Mouse (Mus musculus): ENCODE measurements around the gene Lsm11. TPM values are rescaled to one million over a fixed set of nuclear protein-coding genes. Genes with fewer than 3 reads are reported as not detected.

Lsm11 gene
- 8.0 and 9.6 TPM in 2 replicates for polyA plus RNA-seq (2014; fragmentation: Nextera tagmentation; extraction: Ambion mirVana)

GRCm38 (mm10) chr11:45944643-45945156 lies at the start of gene Lsm11:
Lsm11 (minus strand) TSS chr11:45944935.
- Histone ChIP-seq H3K36me3 (ENCODE audit: control insufficient read depth, insufficient read depth, low read length) (no peaks in the 10 kb centered on the region; the same call in 1 of the 2 replicates), H3K9ac (ENCODE audit: low read length) (peak within 1 kb of the TSS; percentile 80)
- under 1% methylated on average over 54 of the region's 55 CpGs for WGBS

DNA sequence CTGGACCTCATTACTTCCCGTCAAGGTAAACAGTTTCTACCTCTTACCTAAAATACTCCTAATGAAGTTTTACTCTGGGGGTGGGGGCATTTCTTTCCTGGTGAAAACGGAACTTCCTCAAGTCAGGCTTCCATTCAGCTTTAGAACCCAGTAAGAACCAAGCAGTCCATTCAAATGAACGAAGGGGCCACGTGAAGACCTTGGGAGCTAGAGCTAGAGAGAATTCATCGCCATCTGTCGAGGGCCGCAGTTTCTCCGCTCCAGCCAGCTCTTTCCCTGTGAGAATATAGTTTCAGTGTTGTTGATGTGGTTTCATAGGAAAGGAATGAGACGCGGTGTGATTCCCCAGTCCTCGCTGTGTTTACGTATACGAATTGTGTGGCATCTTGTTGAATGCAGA lies 47.4 kb upstream of the Lsm11 start:
- 49% methylated on average over 13 of the region's 13 CpGs for WGBS
- ATAC-seq (ENCODE audit: insufficient number of reproducible peaks, low FRiP score, low TSS enrichment, low read depth) = no peak

More at GRCm38 (mm10) chr11:45944643-45945156, at the start of gene Lsm11:
- H3K4me3 ChIP-seq (ENCODE audit: low read depth, low read length) = peak within 1 kb of the TSS; percentile 88
- ATAC-seq (ENCODE audit: insufficient number of reproducible peaks, low FRiP score, low TSS enrichment, low read depth) (peak; percentile 89), DNase-seq (ENCODE audit: low spot score) (peak; percentile 99)
- H3K27ac ChIP-seq (replicated peaks; ENCODE audit: low read depth, low read length) = no peak within 1 kb of the TSS
- peak within 1 kb of the TSS; percentile 85 for H3K4me2 ChIP-seq (ENCODE audit: low read depth, severe bottlenecking)
- H3K4me1 ChIP-seq (ENCODE audit: control insufficient read depth, insufficient read depth, low read length) = peaks cover 6% of the 10 kb centered on the region; the same call in 1 of the 2 replicates
- no peaks in the 10 kb centered on the region for H3K27me3 ChIP-seq (ENCODE audit: control insufficient read depth, insufficient read depth, low read length)
- no peaks in the 10 kb centered on the region for H3K9me3 ChIP-seq (ENCODE audit: control insufficient read depth, low read length)

DNA sequence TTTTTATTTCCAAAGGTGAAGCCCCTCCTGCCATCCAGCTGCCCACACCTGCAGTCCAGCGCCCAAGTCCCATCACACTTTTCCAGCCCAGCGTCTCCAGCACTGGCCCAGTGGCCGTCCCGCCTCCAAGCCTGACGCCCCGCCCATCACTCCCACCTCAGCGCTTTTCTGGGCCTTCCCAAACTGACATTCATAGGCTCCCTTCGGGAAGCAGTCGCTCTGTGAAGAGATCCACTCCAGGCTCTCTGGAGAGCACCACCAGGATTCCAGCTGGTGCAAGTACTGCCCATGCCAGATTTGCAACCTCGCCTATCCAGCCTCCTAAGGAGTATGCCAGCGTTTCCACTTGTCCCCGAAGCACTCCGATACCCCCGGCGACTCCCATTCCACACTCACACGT lies 46.9 kb upstream of the Lsm11 start:
- ATAC-seq (ENCODE audit: insufficient number of reproducible peaks, low FRiP score, low TSS enrichment, low read depth) (no peak), DNase-seq (ENCODE audit: low spot score) (peak; percentile 66)
- H3K4me1 ChIP-seq (ENCODE audit: control insufficient read depth, insufficient read depth, low read length) = no peaks in the 10 kb centered on the region
- WGBS = 7% methylated on average over 16 of the region's 16 CpGs
- H3K9ac ChIP-seq (ENCODE audit: low read length) = peak overlapping the region; percentile 8; the same call in 1 of the 2 replicates
- H3K27ac ChIP-seq (replicated peaks; ENCODE audit: low read depth, low read length) = no peak overlapping the region
- H3K4me2 ChIP-seq (ENCODE audit: low read depth, severe bottlenecking) = peak overlapping the region; percentile 50
- H3K36me3 ChIP-seq (ENCODE audit: control insufficient read depth, insufficient read depth, low read length) = no peaks in the 10 kb centered on the region
- no peaks in the 10 kb centered on the region for H3K9me3 ChIP-seq (ENCODE audit: control insufficient read depth, low read length)
- H3K27me3 ChIP-seq (ENCODE audit: control insufficient read depth, insufficient read depth, low read length) = no peaks in the 10 kb centered on the region; the same call in 1 of the 2 replicates
- H3K4me3 ChIP-seq (ENCODE audit: low read depth, low read length) = peak overlapping the region; percentile 25

More for the DNA sequence above, 47.4 kb upstream of the Lsm11 start:
- DNase-seq (ENCODE audit: low spot score) = no peak
- Histone ChIP-seq H3K9ac (ENCODE audit: low read length) (no peak overlapping the region), H3K27ac (replicated peaks; ENCODE audit: low read depth, low read length) (no peak overlapping the region), H3K27me3 (ENCODE audit: control insufficient read depth, insufficient read depth, low read length) (no peaks in the 10 kb centered on the region; the same call in 1 of the 2 replicates), H3K4me3 (ENCODE audit: low read depth, low read length) (peak overlapping the region; percentile 25; the same call in 1 of the 2 replicates), H3K4me2 (ENCODE audit: low read depth, severe bottlenecking) (peak overlapping the region; percentile 50), H3K9me3 (ENCODE audit: control insufficient read depth, low read length) (no peaks in the 10 kb centered on the region), H3K36me3 (ENCODE audit: control insufficient read depth, insufficient read depth, low read length) (no peaks in the 10 kb centered on the region), H3K4me1 (ENCODE audit: control insufficient read depth, insufficient read depth, low read length) (no peaks in the 10 kb centered on the region)

DNA sequence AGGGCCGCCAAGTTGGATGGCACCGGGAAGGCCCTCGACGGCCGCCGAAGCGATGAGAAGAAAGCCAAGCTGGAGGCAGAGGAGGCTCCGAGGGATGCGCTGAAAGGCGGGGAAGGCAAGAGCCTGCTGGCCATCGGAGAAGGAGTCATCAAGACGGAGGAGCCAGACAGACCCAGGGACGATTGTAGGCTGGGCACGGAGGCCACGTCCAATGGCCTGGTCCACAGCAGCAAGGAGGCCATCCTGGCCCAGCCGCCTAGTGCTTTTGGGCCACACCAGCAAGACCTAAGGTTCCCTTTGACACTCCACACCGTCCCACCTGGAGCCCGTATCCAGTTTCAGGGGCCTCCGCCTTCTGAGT lies 36.1 kb upstream of the Lsm11 start:
- Histone ChIP-seq H3K4me2 (ENCODE audit: low read depth, severe bottlenecking) (peak overlapping the region; percentile 82), H3K27ac (replicated peaks; ENCODE audit: low read depth, low read length) (no peak overlapping the region), H3K4me3 (ENCODE audit: low read depth, low read length) (peak overlapping the region; percentile 46), H3K4me1 (ENCODE audit: control insufficient read depth, insufficient read depth, low read length) (no peaks in the 10 kb centered on the region), H3K27me3 (ENCODE audit: control insufficient read depth, insufficient read depth, low read length) (0 out of 2 replicates have a peak, but pooled peaks cover 2% of the 10 kb centered on the region), H3K36me3 (ENCODE audit: control insufficient read depth, insufficient read depth, low read length) (no peaks in the 10 kb centered on the region), H3K9me3 (ENCODE audit: control insufficient read depth, low read length) (0 out of 2 replicates have a peak, but pooled peaks cover 3% of the 10 kb centered on the region), H3K9ac (ENCODE audit: low read length) (peak overlapping the region; percentile 82)
- 51% methylated on average over 19 of the region's 19 CpGs for WGBS
- ATAC-seq (ENCODE audit: insufficient number of reproducible peaks, low FRiP score, low TSS enrichment, low read depth) (peak; percentile 54), DNase-seq (ENCODE audit: low spot score) (no peak)

GRCm38 (mm10) chr11:45979946-45980892 lies 35.5 kb upstream of the Lsm11 start, which contains the start of gene Sox30:
Sox30 (plus strand) TSS chr11:45980310.
- no peak within 1 kb of the TSS for H3K27ac ChIP-seq (replicated peaks; ENCODE audit: low read depth, low read length)
- peak within 1 kb of the TSS; percentile 82 for H3K4me2 ChIP-seq (ENCODE audit: low read depth, severe bottlenecking)
- H3K9me3 ChIP-seq (ENCODE audit: control insufficient read depth, low read length) = 0 out of 2 replicates have a peak, but pooled peaks cover 3% of the 10 kb centered on the region
- peak within 1 kb of the TSS; percentile 46 for H3K4me3 ChIP-seq (ENCODE audit: low read depth, low read length)
- ATAC-seq (ENCODE audit: insufficient number of reproducible peaks, low FRiP score, low TSS enrichment, low read depth) = peak; percentile 89
- DNase-seq (ENCODE audit: low spot score) = peak; percentile 80
- 0 out of 2 replicates have a peak, but pooled peaks cover 2% of the 10 kb centered on the region for H3K27me3 ChIP-seq (ENCODE audit: control insufficient read depth, insufficient read depth, low read length)
- 13% methylated on average over 74 of the region's 115 CpGs for WGBS
- peak within 1 kb of the TSS; percentile 82 for H3K9ac ChIP-seq (ENCODE audit: low read length)
- no peaks in the 10 kb centered on the region for H3K4me1 ChIP-seq (ENCODE audit: control insufficient read depth, insufficient read depth, low read length)
- H3K36me3 ChIP-seq (ENCODE audit: control insufficient read depth, insufficient read depth, low read length) = no peaks in the 10 kb centered on the region

DNA sequence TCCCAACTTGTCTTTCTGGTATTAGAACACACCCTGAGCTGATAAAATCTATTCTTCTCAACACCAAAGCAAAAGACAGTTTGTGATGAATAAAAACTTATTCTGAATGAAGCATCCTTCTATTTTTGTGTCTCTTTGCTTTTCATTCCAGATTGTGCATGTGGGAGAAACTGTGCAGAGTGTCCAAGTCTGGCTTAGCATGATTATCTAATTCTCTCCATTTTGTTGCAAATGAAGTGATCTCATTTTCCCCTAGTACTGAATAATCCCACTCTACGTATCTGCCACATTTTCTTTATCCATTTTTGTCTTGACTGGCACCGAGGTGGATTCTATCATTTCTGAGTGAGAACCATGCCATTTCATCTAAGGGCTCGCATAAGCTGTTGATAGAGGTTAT lies 31.3 kb upstream of the Lsm11 start:
- Histone ChIP-seq H3K4me1 (ENCODE audit: control insufficient read depth, insufficient read depth, low read length) (no peaks in the 10 kb centered on the region), H3K36me3 (ENCODE audit: control insufficient read depth, insufficient read depth, low read length) (no peaks in the 10 kb centered on the region), H3K27ac (replicated peaks; ENCODE audit: low read depth, low read length) (no peak overlapping the region), H3K4me2 (ENCODE audit: low read depth, severe bottlenecking) (no peak overlapping the region), H3K9me3 (ENCODE audit: control insufficient read depth, low read length) (0 out of 2 replicates have a peak, but pooled peaks cover 3% of the 10 kb centered on the region), H3K27me3 (ENCODE audit: control insufficient read depth, insufficient read depth, low read length) (0 out of 2 replicates have a peak, but pooled peaks cover 2% of the 10 kb centered on the region), H3K9ac (ENCODE audit: low read length) (no peak overlapping the region), H3K4me3 (ENCODE audit: low read depth, low read length) (no peak overlapping the region)
- 82% methylated on average over 3 of the region's 3 CpGs for WGBS
- ATAC-seq (ENCODE audit: insufficient number of reproducible peaks, low FRiP score, low TSS enrichment, low read depth) (no peak), DNase-seq (ENCODE audit: low spot score) (no peak)

DNA sequence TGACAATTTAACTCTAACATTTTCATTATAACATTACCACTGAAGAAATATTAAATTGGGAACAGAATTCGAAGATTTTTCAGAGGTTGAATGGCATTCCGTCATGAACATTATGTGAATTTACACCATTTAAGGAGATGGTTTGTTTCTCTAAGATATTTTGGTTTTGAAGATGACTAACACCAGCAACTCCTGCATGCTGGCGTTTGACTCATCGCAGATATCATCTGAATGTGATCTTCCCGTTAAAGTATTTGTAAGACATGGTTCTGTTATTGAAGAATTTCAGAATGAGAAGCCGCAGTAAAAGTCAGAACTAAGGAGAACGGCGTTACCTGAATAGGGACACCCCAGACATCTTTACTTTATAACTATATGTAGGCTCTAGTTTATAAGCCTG lies 29.7 kb upstream of the Lsm11 start:
- 90% methylated on average over 8 of the region's 8 CpGs for WGBS
- no peaks in the 10 kb centered on the region for H3K36me3 ChIP-seq (ENCODE audit: control insufficient read depth, insufficient read depth, low read length)
- no peaks in the 10 kb centered on the region for H3K27me3 ChIP-seq (ENCODE audit: control insufficient read depth, insufficient read depth, low read length)
- H3K4me1 ChIP-seq (ENCODE audit: control insufficient read depth, insufficient read depth, low read length) = no peaks in the 10 kb centered on the region
- no peak overlapping the region for H3K27ac ChIP-seq (replicated peaks; ENCODE audit: low read depth, low read length)
- no peak overlapping the region for H3K4me2 ChIP-seq (ENCODE audit: low read depth, severe bottlenecking)
- no peaks in the 10 kb centered on the region for H3K9me3 ChIP-seq (ENCODE audit: control insufficient read depth, low read length)
- no peak overlapping the region for H3K9ac ChIP-seq (ENCODE audit: low read length)
- DNase-seq (ENCODE audit: low spot score) (no peak), ATAC-seq (ENCODE audit: insufficient number of reproducible peaks, low FRiP score, low TSS enrichment, low read depth) (no peak)
- H3K4me3 ChIP-seq (ENCODE audit: low read depth, low read length) = no peak overlapping the region

GRCm38 (mm10) chr11:45973635-45974034 lies 28.9 kb upstream of the Lsm11 start:
- Histone ChIP-seq H3K9me3 (ENCODE audit: control insufficient read depth, low read length) (no peaks in the 10 kb centered on the region), H3K27me3 (ENCODE audit: control insufficient read depth, insufficient read depth, low read length) (no peaks in the 10 kb centered on the region), H3K9ac (ENCODE audit: low read length) (no peak overlapping the region), H3K4me3 (ENCODE audit: low read depth, low read length) (no peak overlapping the region), H3K4me1 (ENCODE audit: control insufficient read depth, insufficient read depth, low read length) (no peaks in the 10 kb centered on the region), H3K4me2 (ENCODE audit: low read depth, severe bottlenecking) (no peak overlapping the region; the same call in 1 of the 2 replicates), H3K36me3 (ENCODE audit: control insufficient read depth, insufficient read depth, low read length) (no peaks in the 10 kb centered on the region), H3K27ac (replicated peaks; ENCODE audit: low read depth, low read length) (no peak overlapping the region)
- no peak for ATAC-seq (ENCODE audit: insufficient number of reproducible peaks, low FRiP score, low TSS enrichment, low read depth)
- WGBS = 88% methylated on average over 5 of the region's 5 CpGs
- DNase-seq (ENCODE audit: low spot score) = no peak
